Mouse (Mus musculus) layer of hippocampus, adult 9-11 months (tissue): ENCODE data around the gene S100a6.

Source experiments
- DNase-seq: peaks from one replicate; pipeline ENCODE4 v3.0.0; 2022

The S100a6 gene

DNA sequence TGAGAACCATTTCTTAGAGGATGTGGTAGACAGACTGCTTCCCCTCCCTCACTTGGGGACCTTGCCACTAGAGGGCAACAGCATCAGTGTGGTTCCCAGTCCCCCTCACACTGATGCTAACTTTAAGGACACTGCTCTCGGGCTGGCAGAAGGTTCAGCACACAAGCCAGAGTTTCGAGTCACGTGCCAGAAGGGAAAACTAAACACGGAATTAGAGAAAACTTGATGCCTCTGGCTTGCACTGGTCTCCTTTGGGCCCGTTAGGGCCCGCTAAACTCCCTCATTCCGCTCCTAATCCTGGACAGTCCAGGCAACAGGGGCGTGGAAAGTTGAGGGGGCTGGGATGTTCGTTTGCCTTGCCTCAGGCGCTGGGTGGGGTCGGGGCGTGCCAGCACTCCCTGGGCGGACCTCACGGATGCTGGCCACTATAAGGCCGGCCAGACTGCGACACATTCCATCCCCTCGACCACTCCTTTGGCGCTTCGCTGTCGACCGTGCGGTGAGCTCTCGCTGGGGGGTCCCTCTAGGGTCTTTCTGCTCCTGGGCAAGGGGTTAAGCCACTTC lies at the start of gene S100a6:
Gene S100a6, plus strand, starts transcription at position 155 of the 564 bp plus-strand sequence.
- peak; percentile 61 for DNase-seq

- DNase-seq: no peak
Measured at GRCm38 (mm10) chr3:90574691-90575090, 38.0 kb upstream of the S100a6 start.

GRCm38 (mm10) chr3:90575320-90575719 lies 37.4 kb upstream of the S100a6 start:
- no peak for DNase-seq

GRCm38 (mm10) chr3:90576351-90577001 lies 36.2 kb upstream of the S100a6 start:
- no peak for DNase-seq

- no peak for DNase-seq
Measured at GRCm38 (mm10) chr3:90579433-90579832, 33.2 kb upstream of the S100a6 start.

- no peak for DNase-seq
Measured at GRCm38 (mm10) chr3:90581141-90581540, 31.5 kb upstream of the S100a6 start.

DNA sequence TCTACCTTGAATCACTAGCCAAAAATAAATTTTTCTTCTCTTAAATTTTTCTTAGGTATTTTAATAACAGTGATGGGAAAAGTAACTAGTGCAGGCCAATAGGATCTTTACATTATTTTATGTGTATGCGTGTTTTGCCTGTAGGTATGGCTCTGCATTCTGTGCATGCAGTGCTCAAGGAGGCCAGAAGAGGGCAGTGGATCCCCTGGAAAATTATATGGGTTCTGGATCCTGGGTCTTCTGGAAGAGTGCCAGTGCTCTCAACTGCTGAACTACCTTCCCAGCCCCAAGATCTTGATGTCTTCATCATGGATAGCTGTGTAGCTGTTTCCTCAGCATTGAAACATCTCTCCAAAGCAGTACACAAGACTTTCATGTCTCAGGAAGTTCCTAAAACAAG lies 30.5 kb upstream of the S100a6 start:
- DNase-seq: no peak

GRCm38 (mm10) chr3:90582556-90582955 lies 30.1 kb upstream of the S100a6 start:
- no peak for DNase-seq

DNA sequence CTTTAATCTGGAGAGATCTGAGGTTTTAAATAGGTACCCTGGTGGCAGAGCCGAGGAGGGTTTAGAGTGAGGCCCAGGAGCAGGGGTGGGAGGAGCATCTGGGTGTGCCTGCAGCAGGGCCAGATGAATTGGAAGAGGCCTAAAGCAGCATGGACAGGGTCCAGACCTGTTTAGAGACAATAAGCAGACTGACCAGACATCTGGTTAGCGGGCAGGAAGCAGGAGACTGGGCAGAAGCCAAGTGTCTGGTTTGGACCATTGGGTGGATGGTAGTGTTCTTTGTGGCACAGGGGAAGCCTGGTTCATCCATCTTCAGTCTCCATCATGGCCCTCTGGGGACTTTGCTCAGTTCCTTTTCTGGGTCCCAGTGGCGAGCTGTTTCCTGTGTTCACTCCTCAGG lies 28.8 kb upstream of the S100a6 start:
- DNase-seq: no peak

DNA sequence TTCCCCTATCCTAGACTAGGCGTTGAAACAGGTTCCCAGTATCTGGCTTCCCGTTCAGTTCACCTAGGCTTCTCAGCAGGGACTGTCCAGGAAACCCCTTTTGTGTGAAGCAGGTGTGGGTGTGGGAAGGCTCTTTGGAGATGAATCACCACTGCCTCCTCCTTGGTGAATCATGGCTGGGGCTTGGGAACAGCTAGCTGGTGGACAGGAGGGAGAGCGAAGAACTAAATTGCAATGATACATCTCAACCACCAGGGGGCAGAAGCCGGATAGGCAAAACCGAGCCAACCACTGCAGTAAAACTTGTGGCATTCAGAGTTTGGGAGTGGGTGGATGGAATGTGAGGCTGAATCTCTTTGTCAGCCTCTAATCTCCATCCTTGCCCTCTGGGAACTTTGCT lies 27.1 kb upstream of the S100a6 start:
- DNase-seq: peak; percentile 64

DNA sequence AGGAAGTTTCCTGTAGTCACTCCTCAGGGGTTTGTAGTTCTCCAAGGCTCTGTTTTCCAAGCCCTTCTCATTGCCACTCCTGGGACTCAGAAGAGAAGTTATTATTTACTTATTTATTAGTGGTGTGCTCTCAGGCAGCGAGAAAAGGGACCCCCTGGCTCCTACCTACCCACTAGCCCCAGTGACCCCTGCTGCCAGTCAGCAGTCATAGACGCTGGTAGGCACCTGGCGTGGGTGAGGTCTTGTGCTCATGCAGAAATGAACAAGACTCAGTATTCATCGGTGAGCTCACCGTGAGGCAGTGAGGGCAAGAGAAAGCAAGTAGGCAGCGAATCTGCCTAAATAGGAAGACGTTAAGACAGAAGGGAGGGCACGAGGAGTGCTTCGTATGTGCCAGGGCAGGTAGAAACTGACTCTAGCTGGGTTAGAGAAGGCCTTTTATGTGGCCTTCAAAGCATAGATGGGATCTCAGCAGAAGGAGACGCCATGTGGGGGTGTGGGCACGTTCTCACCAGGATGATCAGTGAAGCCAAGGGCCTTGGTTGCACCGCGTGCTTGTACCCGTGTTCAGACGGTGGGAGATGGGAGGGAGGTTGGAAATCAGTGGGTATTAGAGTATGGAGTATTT lies 26.6 kb upstream of the S100a6 start:
- no peak for DNase-seq

GRCm38 (mm10) chr3:90586906-90587305 lies 25.8 kb upstream of the S100a6 start:
- no peak for DNase-seq

DNA sequence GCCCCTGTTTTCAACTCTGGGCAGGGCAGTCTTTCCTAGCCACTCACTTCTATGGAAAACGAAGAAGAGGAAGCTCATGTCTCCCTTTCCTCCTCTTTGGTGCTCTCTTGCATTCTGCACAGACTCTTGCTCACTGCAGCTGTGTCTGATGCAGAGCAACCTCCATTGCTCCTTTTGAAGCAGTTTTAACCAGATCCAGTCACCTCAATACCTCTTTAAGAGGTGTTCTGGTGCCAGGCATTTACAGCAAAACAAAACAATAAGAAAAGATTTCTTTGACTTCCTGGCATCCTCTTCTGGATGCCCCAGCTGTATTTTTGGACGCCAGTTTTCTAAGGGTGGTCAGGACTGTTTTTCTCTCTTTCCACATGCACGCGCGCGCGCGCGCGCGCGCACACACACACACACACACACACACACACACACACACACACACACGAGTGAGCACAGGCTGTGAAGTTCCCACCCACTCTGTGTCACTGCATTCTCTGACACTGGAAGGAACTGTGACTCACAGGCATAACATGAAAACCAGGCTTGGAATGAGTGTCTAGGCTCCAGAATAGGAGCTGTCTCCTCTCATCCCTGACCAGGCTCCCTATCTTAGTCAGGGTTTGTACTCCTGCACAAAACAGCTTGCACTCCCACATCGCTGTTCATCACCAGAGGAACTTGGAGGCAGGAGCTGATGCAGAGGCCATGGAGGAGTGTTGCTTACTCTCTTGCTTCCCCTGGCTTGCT lies 25.2 kb upstream of the S100a6 start:
- DNase-seq: peak; percentile 65

DNA sequence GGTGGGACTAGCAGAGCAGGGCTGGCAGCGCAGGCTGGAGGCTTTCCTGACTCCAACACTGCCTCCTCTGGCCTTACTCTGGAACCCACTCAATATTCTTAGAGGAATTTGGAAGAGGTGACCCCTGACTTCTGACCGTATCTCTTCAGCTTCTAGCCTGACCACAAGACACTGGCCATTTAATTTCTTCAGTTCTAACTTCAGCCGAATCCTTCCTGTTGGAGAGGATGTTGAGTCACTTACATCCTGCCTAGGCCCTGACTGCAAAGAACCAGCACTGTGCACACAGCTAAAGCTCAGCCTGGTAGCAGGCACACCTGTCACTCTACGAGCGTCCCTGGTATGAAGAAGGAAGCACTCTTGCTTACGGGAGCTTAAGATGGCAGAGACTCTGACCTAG lies 23.3 kb upstream of the S100a6 start:
- no peak for DNase-seq

- no peak for DNase-seq
Measured at GRCm38 (mm10) chr3:90589947-90590346, 22.7 kb upstream of the S100a6 start, which contains the start of gene S100a2. TSS of gene S100a2 (plus strand) at chr3:90590247.

DNA sequence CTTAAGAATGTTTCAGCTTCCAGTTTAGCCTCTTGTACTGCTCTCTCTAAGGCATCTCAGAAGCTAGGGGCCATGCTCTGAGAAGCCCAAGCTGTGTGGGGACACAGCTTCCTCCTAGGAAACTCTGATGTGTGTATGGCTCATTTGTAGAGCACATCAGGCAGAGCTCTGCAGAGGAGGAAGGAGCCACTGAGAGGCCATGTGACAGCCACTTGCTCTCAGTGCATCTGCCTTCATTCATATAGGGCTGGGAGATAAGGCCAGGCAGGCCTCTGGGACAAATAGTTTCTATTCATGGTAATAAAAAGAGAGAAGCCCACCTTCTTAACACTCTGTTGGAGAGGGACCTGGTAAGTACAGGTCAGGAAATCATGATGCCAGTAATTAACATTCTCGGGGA lies 18.2 kb upstream of the S100a6 start:
- no peak for DNase-seq

DNA sequence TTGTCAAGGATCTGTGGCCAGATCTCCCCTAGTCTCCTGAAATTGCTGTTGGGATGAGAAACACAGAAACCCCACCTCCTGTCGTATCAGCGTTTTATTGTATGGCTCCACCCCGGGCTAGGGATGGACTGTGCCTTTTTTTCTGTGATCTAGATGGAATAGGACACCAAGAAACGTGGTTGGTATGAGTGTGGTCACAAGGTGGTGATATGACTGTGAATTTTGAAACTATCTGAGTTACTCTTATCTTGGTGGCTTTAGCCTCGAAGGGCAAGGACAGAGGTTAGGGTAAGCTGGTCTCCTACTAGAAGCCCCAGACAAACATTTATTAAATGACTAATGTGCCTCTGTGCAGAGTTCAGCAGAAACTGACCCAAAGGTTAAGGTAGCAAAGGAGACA lies 17.1 kb upstream of the S100a6 start:
- no peak for DNase-seq

- no peak for DNase-seq
Measured at GRCm38 (mm10) chr3:90596810-90597209, 15.9 kb upstream of the S100a6 start.

DNA sequence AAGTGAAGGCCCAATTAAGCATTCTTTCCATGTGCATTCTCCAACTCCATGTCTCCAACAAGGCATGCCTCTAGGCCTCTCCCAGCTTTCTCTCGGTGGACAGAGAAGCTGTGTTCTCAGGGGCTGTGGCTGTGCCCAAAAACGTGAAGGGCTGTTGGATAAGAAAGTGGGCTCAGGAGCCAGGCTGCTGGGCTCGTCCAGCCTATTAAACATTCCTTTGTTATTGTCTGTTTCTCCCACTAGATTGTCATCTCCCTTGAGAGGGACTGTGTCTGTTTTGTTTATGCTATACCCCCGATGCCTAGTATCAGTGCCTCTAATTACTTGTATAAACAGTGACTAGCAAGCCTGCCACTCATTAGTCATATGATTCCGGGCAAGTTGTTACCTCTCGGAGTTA lies 14.9 kb upstream of the S100a6 start:
- DNase-seq: no peak

DNA sequence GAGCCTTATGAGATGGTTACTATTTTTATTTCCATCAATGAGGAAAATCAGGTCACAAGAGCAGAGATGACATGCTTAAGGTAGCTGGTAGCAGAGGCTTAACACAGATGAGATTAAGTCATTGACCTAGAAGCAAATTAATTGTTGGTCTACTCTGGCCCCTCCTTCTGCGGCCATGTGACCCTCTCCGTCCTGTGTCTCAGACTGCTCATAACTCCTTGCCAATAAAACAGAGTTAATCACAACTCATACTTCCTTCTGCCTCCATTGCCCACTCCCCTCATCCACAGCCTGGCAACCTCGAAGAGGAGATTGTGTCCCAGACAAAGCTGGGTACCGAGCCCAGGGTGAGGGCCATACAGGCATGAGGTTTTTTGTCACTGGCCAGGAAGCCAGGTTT lies 14.5 kb upstream of the S100a6 start:
- no peak for DNase-seq

DNA sequence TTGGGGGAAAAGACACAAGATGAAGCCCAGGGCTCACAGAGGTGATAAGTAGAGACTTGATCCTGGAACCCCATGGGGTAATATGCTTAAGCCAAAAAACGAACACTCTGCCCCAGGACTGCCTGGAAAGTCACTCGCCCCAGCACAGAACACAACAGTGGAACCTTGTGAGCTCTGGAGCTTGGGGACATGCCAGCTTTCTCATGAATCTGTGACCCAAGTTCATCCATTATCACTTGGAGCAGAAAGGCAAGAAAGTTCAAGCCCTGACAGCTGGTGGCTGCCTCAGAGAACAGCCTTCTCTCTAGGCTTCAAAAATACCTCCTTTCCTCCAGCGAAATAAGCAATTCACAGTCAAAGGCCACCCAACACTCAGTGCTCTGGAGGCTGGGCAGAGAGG lies 13.3 kb upstream of the S100a6 start:
- no peak for DNase-seq

DNA sequence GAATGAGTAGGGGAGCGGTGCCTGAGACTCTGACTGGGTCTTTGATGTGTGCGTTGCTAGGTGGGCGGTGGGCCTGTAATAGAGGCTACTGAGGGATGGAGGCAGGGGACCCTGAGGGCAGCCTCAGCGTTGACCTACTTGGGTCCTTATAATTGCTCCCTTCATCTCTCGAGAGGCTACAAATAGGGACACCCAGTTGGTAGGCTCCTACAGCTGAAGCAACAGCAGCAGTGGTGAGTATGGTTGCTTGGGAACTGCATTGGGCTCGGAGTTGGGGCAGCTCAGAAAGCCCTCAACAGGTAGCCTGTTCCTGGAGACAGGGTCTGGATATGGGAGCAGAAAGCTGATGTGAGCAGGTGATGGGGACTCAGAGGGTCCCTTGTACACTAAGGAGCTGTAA lies 12.6 kb upstream of the S100a6 start:
- no peak for DNase-seq

- DNase-seq: no peak
Measured at GRCm38 (mm10) chr3:90600458-90601195, 12.1 kb upstream of the S100a6 start.
